Mouse (Mus musculus): ENCODE results near the gene Hapln4. TPM values are rescaled to one million over a fixed set of nuclear protein-coding genes. Genes with fewer than 3 reads are reported as not detected.

Hapln4 gene
- polyA plus RNA-seq, 1 experiment = 0.53 TPM

- no peak overlapping the region for H3K4me3 ChIP-seq (ENCODE audit: low read depth, low read length)
- no peak for TF ChIP-seq CTCF (IDR thresholded peaks at IDR 0.05; ENCODE audit: extremely low read depth, insufficient read length, insufficient replicate concordance, low read depth, low read length)
- no peak for TF ChIP-seq POLR2A (IDR thresholded peaks at IDR 0.05; ENCODE audit: low read depth, low read length)
- no peaks in the 10 kb centered on the region for H3K4me1 ChIP-seq (ENCODE audit: control insufficient read depth, insufficient read depth, insufficient read length, low read length)
- 89% methylated on average over 1 of the region's 1 CpGs for WGBS
- no peak overlapping the region for H3K27ac ChIP-seq (ENCODE audit: insufficient read depth, low read depth, low read length)
- no peaks in the 10 kb centered on the region for H3K27me3 ChIP-seq (ENCODE audit: control insufficient read depth, insufficient read depth, low read length)
- H3K36me3 ChIP-seq (ENCODE audit: control insufficient read depth, insufficient read depth, low read length) = peaks cover 62% of the 10 kb centered on the region
Measured at GRCm38 (mm10) chr8:70057721-70058120, 25.5 kb upstream of the Hapln4 start.

- peaks cover 34% of the 10 kb centered on the region for H3K36me3 ChIP-seq (ENCODE audit: control insufficient read depth, insufficient read depth, low read length)
- H3K4me1 ChIP-seq (ENCODE audit: control insufficient read depth, insufficient read depth, insufficient read length, low read length) = peaks cover 19% of the 10 kb centered on the region; the same call in 1 of the 2 replicates
- no peaks in the 10 kb centered on the region for H3K27me3 ChIP-seq (ENCODE audit: control insufficient read depth, insufficient read depth, low read length)
- peak overlapping the region; percentile 79 for H3K4me3 ChIP-seq (ENCODE audit: low read depth, low read length)
- peak overlapping the region; percentile 87 for H3K27ac ChIP-seq (ENCODE audit: insufficient read depth, low read depth, low read length)
- TF ChIP-seq POLR2A (IDR thresholded peaks at IDR 0.05; ENCODE audit: low read depth, low read length) = no peak
- no peak for TF ChIP-seq CTCF (IDR thresholded peaks at IDR 0.05; ENCODE audit: extremely low read depth, insufficient read length, insufficient replicate concordance, low read depth, low read length)
- WGBS = 36% methylated on average over 2 of the region's 2 CpGs
Measured at GRCm38 (mm10) chr8:70071836-70072440, 11.3 kb upstream of the Hapln4 start.

- 3% methylated on average over 27 of the region's 27 CpGs for WGBS
- peaks cover 19% of the 10 kb centered on the region; the same call in 1 of the 2 replicates for H3K4me1 ChIP-seq (ENCODE audit: control insufficient read depth, insufficient read depth, insufficient read length, low read length)
- TF ChIP-seq POLR2A (IDR thresholded peaks at IDR 0.05; ENCODE audit: low read depth, low read length) (0 out of 2 replicates have a peak, but pooled peaks have one; percentile 39), CTCF (IDR thresholded peaks at IDR 0.05; ENCODE audit: extremely low read depth, insufficient read length, insufficient replicate concordance, low read depth, low read length) (no peak)
- peaks cover 36% of the 10 kb centered on the region for H3K36me3 ChIP-seq (ENCODE audit: control insufficient read depth, insufficient read depth, low read length)
- H3K4me3 ChIP-seq (ENCODE audit: low read depth, low read length) = peak within 1 kb of the TSS; percentile 79
- H3K27ac ChIP-seq (ENCODE audit: insufficient read depth, low read depth, low read length) = peak within 1 kb of the TSS; percentile 100
- no peaks in the 10 kb centered on the region for H3K27me3 ChIP-seq (ENCODE audit: control insufficient read depth, insufficient read depth, low read length)
Measured at GRCm38 (mm10) chr8:70072441-70073069, 10.7 kb upstream of the Hapln4 start, which contains the start of gene Tm6sf2. Gene Tm6sf2 (plus strand): TSS chr8:70072924.

- H3K4me3 ChIP-seq (ENCODE audit: low read depth, low read length) = peak overlapping the region; percentile 79
- peak overlapping the region; percentile 100 for H3K27ac ChIP-seq (ENCODE audit: insufficient read depth, low read depth, low read length)
- TF ChIP-seq POLR2A (IDR thresholded peaks at IDR 0.05; ENCODE audit: low read depth, low read length) (no peak), CTCF (IDR thresholded peaks at IDR 0.05; ENCODE audit: extremely low read depth, insufficient read length, insufficient replicate concordance, low read depth, low read length) (no peak)
- no peaks in the 10 kb centered on the region for H3K27me3 ChIP-seq (ENCODE audit: control insufficient read depth, insufficient read depth, low read length)
- H3K36me3 ChIP-seq (ENCODE audit: control insufficient read depth, insufficient read depth, low read length) = peaks cover 40% of the 10 kb centered on the region
- H3K4me1 ChIP-seq (ENCODE audit: control insufficient read depth, insufficient read depth, insufficient read length, low read length) = peaks cover 19% of the 10 kb centered on the region; the same call in 1 of the 2 replicates
- 23% methylated on average over 8 of the region's 8 CpGs for WGBS
Measured at GRCm38 (mm10) chr8:70073120-70073519, 10.1 kb upstream of the Hapln4 start.

- H3K4me3 ChIP-seq (ENCODE audit: low read depth, low read length) = no peak overlapping the region; the same call in 1 of the 2 replicates
- H3K36me3 ChIP-seq (ENCODE audit: control insufficient read depth, insufficient read depth, low read length) = peaks cover 46% of the 10 kb centered on the region
- peaks cover 19% of the 10 kb centered on the region; the same call in 1 of the 2 replicates for H3K4me1 ChIP-seq (ENCODE audit: control insufficient read depth, insufficient read depth, insufficient read length, low read length)
- no peaks in the 10 kb centered on the region for H3K27me3 ChIP-seq (ENCODE audit: control insufficient read depth, insufficient read depth, low read length)
- peak overlapping the region; percentile 100 for H3K27ac ChIP-seq (ENCODE audit: insufficient read depth, low read depth, low read length)
- WGBS = 25% methylated on average over 1 of the region's 1 CpGs
- TF ChIP-seq POLR2A (IDR thresholded peaks at IDR 0.05; ENCODE audit: low read depth, low read length) = no peak
- TF ChIP-seq CTCF (IDR thresholded peaks at IDR 0.05; ENCODE audit: extremely low read depth, insufficient read length, insufficient replicate concordance, low read depth, low read length) = no peak
Measured at GRCm38 (mm10) chr8:70073682-70074081, 9.6 kb upstream of the Hapln4 start.

GRCm38 (mm10) chr8:70081976-70082375 lies 1.3 kb upstream of the Hapln4 start:
- TF ChIP-seq CTCF (IDR thresholded peaks at IDR 0.05; ENCODE audit: extremely low read depth, insufficient read length, insufficient replicate concordance, low read depth, low read length) (no peak), POLR2A (IDR thresholded peaks at IDR 0.05; ENCODE audit: low read depth, low read length) (no peak)
- Histone ChIP-seq H3K36me3 (ENCODE audit: control insufficient read depth, insufficient read depth, low read length) (peaks cover 27% of the 10 kb centered on the region), H3K27me3 (ENCODE audit: control insufficient read depth, insufficient read depth, low read length) (peaks cover 24% of the 10 kb centered on the region)

More at GRCm38 (mm10) chr8:70081976-70082375, 1.3 kb upstream of the Hapln4 start:
- 79% methylated on average over 2 of the region's 2 CpGs for WGBS
- Histone ChIP-seq H3K4me1 (ENCODE audit: control insufficient read depth, insufficient read depth, insufficient read length, low read length) (peaks cover 14% of the 10 kb centered on the region), H3K4me3 (ENCODE audit: low read depth, low read length) (no peak overlapping the region), H3K27ac (ENCODE audit: insufficient read depth, low read depth, low read length) (no peak overlapping the region)

All from small intestine, adult 2 months (tissue).